Mouse (Mus musculus): ENCODE data around the gene Rbm42. TPM values are rescaled to one million over a fixed set of nuclear protein-coding genes. Genes with fewer than 3 reads are reported as not detected.
A peak's percentile ranks its signal among the peaks of the same experiment; 100 is the strongest.

The Rbm42 gene
- total and polyA plus RNA-seq, 3 experiments = 65.3 to 109 (median 105) TPM

DNA sequence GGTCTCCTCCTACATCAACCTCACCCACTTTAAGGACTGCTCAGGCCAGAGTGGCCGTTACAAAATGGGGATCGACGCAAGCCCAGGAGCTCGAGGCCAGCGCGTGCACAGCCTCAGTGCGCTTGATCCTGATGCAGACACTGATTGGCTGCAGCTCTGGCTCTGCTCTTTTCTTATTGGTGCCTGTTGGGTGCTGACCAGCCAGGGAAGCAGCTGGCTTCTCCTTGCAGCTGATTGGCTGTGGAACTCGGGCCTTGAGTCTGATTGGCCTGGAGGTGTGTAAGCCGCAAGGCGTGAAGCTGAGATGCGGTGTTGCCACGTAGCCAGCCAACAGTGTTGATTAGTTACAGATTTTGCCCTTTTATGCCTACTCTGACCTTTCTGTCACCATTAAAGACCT is 51.3 kb downstream of the Rbm42 start, which contains the start of gene Zbtb32:
Zbtb32 (minus strand) TSS at position 124 of the 400 bp plus-strand sequence.
- Histone ChIP-seq H3K9ac (ENCODE audit: insufficient read depth, low read depth) (no peak within 1 kb of the TSS), H3K4me3 (replicated peaks in 1 of 3; ENCODE audit: low read depth in 2 of 3, low read length in 2 of 3, poor library complexity in 1 of 3) (no peak within 1 kb of the TSS), H3K9me3 (replicated peaks; ENCODE audit: low read length) (peaks cover 3% of the 10 kb centered on the region), H3K79me2 (replicated peaks; ENCODE audit: control insufficient read depth, extremely low read depth, insufficient read depth, poor library complexity, severe bottlenecking) (peaks cover 2% of the 10 kb centered on the region), H3K4me2 (ENCODE audit: insufficient read depth, low read depth, poor library complexity, severe bottlenecking) (no peak within 1 kb of the TSS), H3K27me3 (replicated peaks) (no peaks in the 10 kb centered on the region), H3K27ac (ENCODE audit: insufficient read depth, low read depth) (no peak within 1 kb of the TSS), H3K36me3 (replicated peaks in 1 of 2; ENCODE audit: control insufficient read depth in 1 of 2, insufficient read depth in 1 of 2, low read length in 1 of 2) (peaks cover 0 to 17% of the 10 kb centered on the region in 2 experiments), H3K4me1 (ENCODE audit: control insufficient read depth in 1 of 2, insufficient read depth in 2 of 2) (peaks cover 20 to 29% of the 10 kb centered on the region in 2 experiments)
- TF ChIP-seq ZKSCAN1 (IDR thresholded peaks at IDR 0.05; ENCODE audit: borderline replicate concordance, low read depth, low read length) (no peak), POLR2AphosphoS2 (IDR thresholded peaks at IDR 0.05; ENCODE audit: low read depth, low read length) (0 out of 2 replicates have a peak, but pooled peaks have one; percentile 31)
- DNase-seq (ENCODE audit: extremely low read depth) = no peak
- dilution Hi-C loops (cut with MboI; ENCODE audit: extremely low pct_ligation_motif_present, extremely low pct_unique_long_range_greater_than_20kb, low sequenced_read_pairs) = no loop called here
- in situ Hi-C loops (cut with MboI; ENCODE audit: low pct_ligation_motif_present, low pct_unique_long_range_greater_than_20kb, low sequenced_read_pairs) = no loop called here

DNA sequence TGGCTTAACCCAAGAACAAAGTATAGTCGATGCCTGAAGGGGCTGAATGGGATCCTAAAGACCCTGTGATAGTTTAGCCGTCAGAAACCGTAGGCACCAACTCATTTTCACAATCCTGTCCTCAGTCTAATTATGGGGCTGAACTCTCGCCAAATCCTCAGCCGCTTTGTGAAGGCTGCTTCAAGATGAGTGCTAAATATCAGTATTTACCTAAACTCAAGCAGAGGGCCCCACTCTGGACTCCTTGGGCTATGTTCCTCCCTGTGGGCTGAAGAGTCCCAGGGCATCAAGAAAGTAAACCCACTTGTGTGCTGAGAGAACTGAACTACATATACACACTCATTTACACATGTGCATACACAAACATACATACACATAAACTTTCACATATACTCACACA is 53.3 kb downstream of the Rbm42 start:
- H3K4me3 ChIP-seq (replicated peaks in 1 of 3; ENCODE audit: low read depth in 2 of 3, low read length in 2 of 3, poor library complexity in 1 of 3) = no peak overlapping the region
- peak overlapping the region; percentile 17; the same call in 1 of the 2 replicates for H3K9ac ChIP-seq (ENCODE audit: insufficient read depth, low read depth)
- peak overlapping the region; percentile 9; the same call in 1 of the 2 replicates for H3K27ac ChIP-seq (ENCODE audit: insufficient read depth, low read depth)
- TF ChIP-seq EP300 (IDR thresholded peaks at IDR 0.05; ENCODE audit: low read length) (no peak), ZMIZ1 (IDR thresholded peaks at IDR 0.05; ENCODE audit: low read depth, low read length) (no peak), ZKSCAN1 (IDR thresholded peaks at IDR 0.05; ENCODE audit: borderline replicate concordance, low read depth, low read length) (no peak), NRF1 (IDR thresholded peaks at IDR 0.05; ENCODE audit: low read depth, low read length) (no peak), ZC3H11A (IDR thresholded peaks at IDR 0.05; ENCODE audit: low read depth, low read length) (no peak), RCOR1 (conservative IDR thresholded peaks at IDR 0.05; ENCODE audit: low read depth, low read length) (no peak), GABPA (IDR thresholded peaks at IDR 0.05; ENCODE audit: insufficient replicate concordance, low read depth, low read length) (no peak), MYC (IDR thresholded peaks at IDR 0.05; ENCODE audit: low read depth, low read length) (no peak), IRF4 (IDR thresholded peaks at IDR 0.05; ENCODE audit: low read depth, low read length) (no peak), NELFE (IDR thresholded peaks at IDR 0.05; ENCODE audit: low read depth, low read length) (no peak), HCFC1 (IDR thresholded peaks at IDR 0.05; ENCODE audit: low read depth, low read length) (no peak), CHD1 (IDR thresholded peaks at IDR 0.05; ENCODE audit: low read depth, low read length) (no peak), ETS1 (conservative IDR thresholded peaks at IDR 0.05; ENCODE audit: low read depth, low read length) (no peak), PAX5 (IDR thresholded peaks at IDR 0.05; ENCODE audit: low read length) (no peak), USF2 (conservative IDR thresholded peaks at IDR 0.05; ENCODE audit: low read depth, low read length) (no peak)
- H3K4me1 ChIP-seq (ENCODE audit: control insufficient read depth in 1 of 2, insufficient read depth in 2 of 2) = peaks cover 16 to 39% of the 10 kb centered on the region in 2 experiments
- dilution Hi-C loops (cut with MboI; ENCODE audit: extremely low pct_ligation_motif_present, extremely low pct_unique_long_range_greater_than_20kb, low sequenced_read_pairs) (no loop called here), in situ Hi-C loops (cut with MboI; ENCODE audit: low pct_ligation_motif_present, low pct_unique_long_range_greater_than_20kb, low sequenced_read_pairs) (no loop called here)
- 0 out of 2 replicates have a peak overlapping the region, but pooled peaks have one; percentile 59 for H3K4me2 ChIP-seq (ENCODE audit: insufficient read depth, low read depth, poor library complexity, severe bottlenecking)
- H3K9me3 ChIP-seq (replicated peaks; ENCODE audit: low read length) = peaks cover 3% of the 10 kb centered on the region
- peaks cover 12% of the 10 kb centered on the region for H3K79me2 ChIP-seq (replicated peaks; ENCODE audit: control insufficient read depth, extremely low read depth, insufficient read depth, poor library complexity, severe bottlenecking)
- DNase-seq (ENCODE audit: extremely low read depth) = no peak
- H3K27me3 ChIP-seq (replicated peaks) = no peaks in the 10 kb centered on the region
- H3K36me3 ChIP-seq (replicated peaks in 1 of 2; ENCODE audit: control insufficient read depth in 1 of 2, insufficient read depth in 1 of 2, low read length in 1 of 2) = peaks cover 0 to 4% of the 10 kb centered on the region in 2 experiments

Measured in CH12.LX (cell line).